ENCODE assay signal across 11 mouse cellular contexts in genomic region chr13:56258196-56259020, GRCm38 (mm10). TPM values are rescaled to one million over a fixed set of nuclear protein-coding genes. Genes with fewer than 3 reads are reported as not detected.
DNase-seq lines count a peak whose midpoint lies in the region; ATAC-seq lines count a peak whose summit lies in the region.
"Had no signal": no experiment of that assay in that cellular context is flagged by ENCODE, and none has a peak within 500 bp of the region (broad histone marks: within the 10 kb centered on the region; RNA-seq: fewer than 3 reads in every experiment).

No protein-coding gene starts in this region.

- H3K9me3 ChIP-seq in neural tube, embryonic 11.5 days (ENCODE audit: control insufficient read depth, low read length) = no peaks in the 10 kb centered on the region
- H3K9me3 ChIP-seq in limb, embryonic 13.5 days = no peaks in the 10 kb centered on the region

- peak; percentile 33 to 35 for DNase-seq in cerebellum, postnatal 10 days
- DNase-seq in cerebellum, adult 9-10 months = no peak
- peak; percentile 64 for DNase-seq in neural tube, embryonic 11.5 days (ENCODE audit: low spot score)
- no peak for DNase-seq in neural tube, embryonic 10.5 days (ENCODE audit: extremely low spot score, low spot score)
- no peak for DNase-seq in testis, postnatal 10 days (ENCODE audit: low spot score)
- DNase-seq in ovary, adult 18-20 months (ENCODE audit: low spot score) = no peak
- no peak for DNase-seq in frontal cortex, postnatal 25 days (ENCODE audit: low spot score in 2 of 2)
- DNase-seq: thymus, postnatal 4 days had no signal

- H3K4me2 ChIP-seq in neural tube, embryonic 11.5 days (ENCODE audit: low read depth) = peak overlapping the region; percentile 60
- H3K4me2 ChIP-seq in limb, embryonic 13.5 days (replicated peaks) = peak overlapping the region; percentile 59

- H3K4me1 ChIP-seq in neural tube, embryonic 11.5 days (ENCODE audit: control insufficient read depth, insufficient read depth, low read length) = peaks cover 33% of the 10 kb centered on the region
- H3K4me1 ChIP-seq in limb, embryonic 13.5 days = peaks cover 13% of the 10 kb centered on the region

- peaks cover 92% of the 10 kb centered on the region for H3K27me3 ChIP-seq in neural tube, embryonic 11.5 days (ENCODE audit: control insufficient read depth, insufficient read depth, low read length)
- peaks cover 100% of the 10 kb centered on the region for H3K27me3 ChIP-seq in limb, embryonic 13.5 days

- H3K36me3 ChIP-seq in neural tube, embryonic 11.5 days (ENCODE audit: control insufficient read depth, insufficient read depth, low read length) = no peaks in the 10 kb centered on the region
- H3K36me3 ChIP-seq in limb, embryonic 13.5 days = no peaks in the 10 kb centered on the region

- H3K27ac ChIP-seq in neural tube, embryonic 11.5 days (ENCODE audit: low read depth, low read length) = peak overlapping the region; percentile 83
- H3K27ac ChIP-seq in limb, embryonic 13.5 days = no peak overlapping the region
- H3K27ac ChIP-seq: macrophage had no signal

- peak overlapping the region; percentile 26 for H3K4me3 ChIP-seq in neural tube, embryonic 11.5 days (ENCODE audit: low read depth, low read length)
- peak overlapping the region; percentile 35 for H3K4me3 ChIP-seq in limb, embryonic 13.5 days

- under 1% methylated on average over 52 of the region's 52 CpGs for WGBS in neural tube, embryonic 11.5 days
- under 1% methylated on average over 52 of the region's 52 CpGs for WGBS in limb, embryonic 13.5 days

- peak; percentile 11; the same call in 1 of the 2 replicates for ATAC-seq in neural tube, embryonic 11.5 days (ENCODE audit: insufficient read depth, low FRiP score, low TSS enrichment)
- ATAC-seq in limb, embryonic 13.5 days (ENCODE audit: low FRiP score, low read depth) = no peak

- peak overlapping the region; percentile 47 for H3K9ac ChIP-seq in neural tube, embryonic 11.5 days (ENCODE audit: low read length)
- H3K9ac ChIP-seq in limb, embryonic 13.5 days = no peak overlapping the region

RNA-seq across cellular contexts. Expression of gene Neurog1, which starts 6.4 kb away (rescaled TPM):
- 37.3 and 44.0 TPM in 2 replicates for polyA plus RNA-seq in neural tube, embryonic 11.5 days (2014; fragmentation: Nextera tagmentation; extraction: Ambion mirVana)
- not detected in 2 replicates for polyA plus RNA-seq in limb, embryonic 13.5 days (2015; fragmentation: Nextera tagmentation; extraction: Ambion mirVana)
- polyA plus RNA-seq: gonadal fat pad, adult 2 months; macrophage had no signal

RNA-seq across cellular contexts. Expression of gene Cxcl14, which starts 37.9 kb away (rescaled TPM):
- 35.7 and 42.4 TPM in 2 replicates for polyA plus RNA-seq in neural tube, embryonic 11.5 days (2014; fragmentation: Nextera tagmentation; extraction: Ambion mirVana)
- polyA plus RNA-seq in limb, embryonic 13.5 days (2015; fragmentation: Nextera tagmentation; extraction: Ambion mirVana) = 497 and 573 TPM in 2 replicates

Comparison
In these comparisons a context has a peak if more than half of its experiments do, and no peak if none do; other contexts are left out.
1. DNase-seq: peak in cerebellum, postnatal 10 days (2 of 2) and neural tube, embryonic 11.5 days (single experiment); none in cerebellum, adult 9-10 months (single experiment), neural tube, embryonic 10.5 days (single experiment), testis, postnatal 10 days (single experiment), ovary, adult 18-20 months (single experiment) and frontal cortex, postnatal 25 days (0 of 2).
2. RNA of gene Neurog1, which starts 6.4 kb away (polyA plus RNA-seq): 37.3 to 44.0 TPM in neural tube, embryonic 11.5 days; not detected in limb, embryonic 13.5 days; every median in the first group is over 10 times any median in the second.
3. RNA of gene Cxcl14, which starts 37.9 kb away (polyA plus RNA-seq): 497 to 573 TPM in limb, embryonic 13.5 days; 35.7 to 42.4 TPM in neural tube, embryonic 11.5 days; every median in the first group is over 10 times any median in the second.